Mouse (Mus musculus) brain, embryonic 18.5 days (tissue): ENCODE data around the gene Olfr263.
"Not testable (repeated sequence)": the region's sequence is repeated elsewhere in the genome, so short reads cannot be mapped to it uniquely, and the experiment has no call there.

Experiments
- DNase-seq: peaks from one replicate; pipeline ENCODE4 v3.0.0-alpha.2; 2012; ENCODE audit warnings: low read depth, low spot score

Gene Olfr263

GRCm38 (mm10) chr13:21129339-21129738, at the start of gene Olfr263:
Gene Olfr263, plus strand, starts transcription at chr13:21129639.
- DNase-seq: not testable (repeated sequence)

- DNase-seq: no peak
Measured at GRCm38 (mm10) chr13:21082686-21083085, 46.8 kb upstream of the Olfr263 start.

GRCm38 (mm10) chr13:21109759-21110158, 19.7 kb upstream of the Olfr263 start:
- DNase-seq: no peak

GRCm38 (mm10) chr13:21110441-21110840, 19.0 kb upstream of the Olfr263 start:
- DNase-seq: no peak

GRCm38 (mm10) chr13:21111183-21111582, 18.3 kb upstream of the Olfr263 start, which contains the start of gene Olfr1369-ps1:
Gene Olfr1369-ps1, plus strand, starts transcription at chr13:21111483.
- not testable (repeated sequence) for DNase-seq

- no peak for DNase-seq
Measured at GRCm38 (mm10) chr13:21114121-21114520, 15.3 kb upstream of the Olfr263 start.

GRCm38 (mm10) chr13:21142421-21142820, 13.0 kb downstream of the Olfr263 start:
- DNase-seq: no peak

- no peak for DNase-seq
Measured at GRCm38 (mm10) chr13:21145767-21146166, 16.3 kb downstream of the Olfr263 start, which contains the start of gene Olfr1368. Gene Olfr1368, minus strand, starts transcription at chr13:21145867.

GRCm38 (mm10) chr13:21155888-21156287, 26.4 kb downstream of the Olfr263 start:
- DNase-seq: no peak

- no peak for DNase-seq
Measured at GRCm38 (mm10) chr13:21158071-21158470, 28.6 kb downstream of the Olfr263 start.

GRCm38 (mm10) chr13:21158785-21159474, 29.5 kb downstream of the Olfr263 start:
- DNase-seq: no peak

GRCm38 (mm10) chr13:21159475-21159819, 30.0 kb downstream of the Olfr263 start:
- DNase-seq: no peak

GRCm38 (mm10) chr13:21160041-21160511, 30.6 kb downstream of the Olfr263 start:
- no peak for DNase-seq

GRCm38 (mm10) chr13:21160657-21161590, 31.5 kb downstream of the Olfr263 start:
- DNase-seq: peak; percentile 80

- DNase-seq: no peak
Measured at GRCm38 (mm10) chr13:21161591-21161990, 32.2 kb downstream of the Olfr263 start.

- no peak for DNase-seq
Measured at GRCm38 (mm10) chr13:21162591-21162990, 33.2 kb downstream of the Olfr263 start.

GRCm38 (mm10) chr13:21166936-21167909, 37.8 kb downstream of the Olfr263 start:
- DNase-seq: no peak

GRCm38 (mm10) chr13:21167910-21168300, 38.5 kb downstream of the Olfr263 start:
- DNase-seq: no peak

GRCm38 (mm10) chr13:21168371-21169011, 39.1 kb downstream of the Olfr263 start:
- no peak for DNase-seq

- DNase-seq: no peak
Measured at GRCm38 (mm10) chr13:21169121-21169656, 39.8 kb downstream of the Olfr263 start.
